Mouse (Mus musculus) heart, adult 2 months (tissue): ENCODE measurements around the gene Gnat3.

ENCODE experiments used
- CTCF ChIP-seq: fragments of 200-600 bp; IDR thresholded peaks from 2 replicates; pipeline ENCODE4 v1.8.1; 2022; ENCODE audit warnings: antibody characterized with exemption, mild to moderate bottlenecking, moderate library complexity
- POLR2A ChIP-seq: fragments of 200-500 bp; IDR thresholded peaks from 2 replicates; pipeline ENCODE4 v1.6.1; 2011; ENCODE audit warnings: mild to moderate bottlenecking, low read depth, low read length, control low read depth; ENCODE audit not compliant: insufficient read depth

DNA sequence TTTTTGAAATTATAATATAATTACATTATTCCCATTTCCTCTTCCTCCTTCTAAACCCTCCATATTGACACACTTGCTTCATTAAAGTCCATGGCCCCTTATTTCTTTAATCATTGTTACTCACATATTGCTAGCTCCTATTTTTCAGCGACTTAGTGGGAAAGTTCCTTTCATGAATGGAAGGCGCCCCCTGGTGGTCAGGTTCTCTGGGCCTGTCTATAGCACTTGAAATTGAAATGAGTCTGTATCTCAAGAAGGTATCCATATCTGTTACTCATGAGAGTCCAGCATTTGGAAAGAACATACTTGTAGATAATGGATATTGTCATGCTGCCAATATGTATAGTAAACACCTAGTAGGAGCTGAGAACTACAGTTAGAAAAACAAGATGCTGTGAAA lies 80.7 kb downstream of the Gnat3 start:
- peak; percentile 90 for TF ChIP-seq CTCF
- TF ChIP-seq POLR2A, result no peak
